Mouse (Mus musculus) embryonic facial prominence, embryonic 10.5 days (tissue): ENCODE results near the gene Ctdsp2. TPM values are rescaled to one million over a fixed set of nuclear protein-coding genes. Genes with fewer than 3 reads are reported as not detected.

Source experiments
- DNase-seq: peaks from one replicate; pipeline ENCODE4 v3.0.0-alpha.2; 2017; ENCODE audit warnings: low spot score
- H3K27ac ChIP-seq: fragments of 300-500 bp; sonication (generic); replicated peaks from 2 replicates; pipeline ENCODE4 v1.5.1; 2016; ENCODE audit warnings: mild to moderate bottlenecking
- H3K27me3 ChIP-seq: fragments of 300-500 bp; sonication (generic); replicated peaks from 2 replicates; pipeline ENCODE4 v1.6.1; 2016; ENCODE audit warnings: low read depth, mild to moderate bottlenecking; ENCODE audit not compliant: poor library complexity, severe bottlenecking
- H3K36me3 ChIP-seq: fragments of 300-500 bp; sonication (generic); replicated peaks from 2 replicates; pipeline ENCODE4 v1.6.1; 2016; ENCODE audit warnings: mild to moderate bottlenecking, moderate library complexity
- H3K4me1 ChIP-seq: fragments of 300-500 bp; sonication (generic); 2 replicates; pipeline ENCODE4 v1.6.1; 2016
- H3K4me3 ChIP-seq: fragments of 300-500 bp; sonication (generic); 2 replicates; pipeline ENCODE4 v1.5.1; 2016; ENCODE audit warnings: mild to moderate bottlenecking, moderate library complexity
- H3K9me3 ChIP-seq: fragments of 300-500 bp; sonication (generic); 2 replicates; pipeline ENCODE4 v1.6.1; 2016; ENCODE audit warnings: mild to moderate bottlenecking
- WGBS: fragments of 180-500 bp; shearing (Covaris S2); methylation state at CpG from one replicate; pipeline ENCODE4 v1.1.7; 2016; 5-methylcytosine and 5-hydroxymethylcytosine counted together
- polyA plus RNA-seq: library from polyadenylated mRNA; unstranded; fragments of >200 nt; fragmentation: Nextera tagmentation; extraction: Ambion mirVana; gene quantifications from 2 replicates; pipeline ENCODE4 v1.2.1, GENCODE M21; 2016

The Ctdsp2 gene
- 46.2 and 49.3 TPM in 2 replicates for polyA plus RNA-seq

- WGBS: 0% methylated on average over 56 of the region's 56 CpGs
- Histone ChIP-seq H3K4me3 (peak within 1 kb of the TSS; percentile 100), H3K27ac (peak within 1 kb of the TSS; percentile 98), H3K36me3 (peaks cover 4% of the 10 kb centered on the region), H3K4me1 (peaks cover 55% of the 10 kb centered on the region), H3K27me3 (0 out of 2 replicates have a peak, but pooled peaks cover 8% of the 10 kb centered on the region), H3K9me3 (no peaks in the 10 kb centered on the region)
- peak; percentile 100 for DNase-seq
Observed at GRCm38 (mm10) chr10:126978277-126978994, at the start of gene Ctdsp2. Gene Ctdsp2, plus strand, starts transcription at chr10:126978717.

- Histone ChIP-seq H3K36me3 (no peaks in the 10 kb centered on the region), H3K4me3 (peak overlapping the region; percentile 71), H3K27ac (no peak overlapping the region), H3K4me1 (peaks cover 55% of the 10 kb centered on the region), H3K9me3 (no peaks in the 10 kb centered on the region), H3K27me3 (peaks cover 47% of the 10 kb centered on the region)
- DNase-seq: no peak
- 23% methylated on average over 12 of the region's 12 CpGs for whole genome bisulfite sequencing
Observed at GRCm38 (mm10) chr10:126928819-126929206, 49.7 kb upstream of the Ctdsp2 start.

GRCm38 (mm10) chr10:126929543-126929942 lies 49.0 kb upstream of the Ctdsp2 start:
- WGBS: 48% methylated on average over 3 of the region's 3 CpGs
- H3K27ac ChIP-seq: peak overlapping the region; percentile 82
- H3K27me3 ChIP-seq: peaks cover 47% of the 10 kb centered on the region
- peaks cover 58% of the 10 kb centered on the region for H3K4me1 ChIP-seq
- H3K4me3 ChIP-seq: no peak overlapping the region
- H3K9me3 ChIP-seq: no peaks in the 10 kb centered on the region
- no peaks in the 10 kb centered on the region for H3K36me3 ChIP-seq
- DNase-seq: no peak

GRCm38 (mm10) chr10:126930270-126931121 lies 48.0 kb upstream of the Ctdsp2 start:
- 44% methylated on average over 15 of the region's 15 CpGs for WGBS
- Histone ChIP-seq H3K4me3 (peak overlapping the region; percentile 25; the same call in 1 of the 2 replicates), H3K27me3 (peaks cover 43% of the 10 kb centered on the region), H3K4me1 (peaks cover 67% of the 10 kb centered on the region), H3K27ac (peak overlapping the region; percentile 82), H3K36me3 (no peaks in the 10 kb centered on the region), H3K9me3 (no peaks in the 10 kb centered on the region)
- DNase-seq: peak; percentile 58

GRCm38 (mm10) chr10:126931123-126931759 lies 47.3 kb upstream of the Ctdsp2 start:
- no peak for DNase-seq
- H3K9me3 ChIP-seq: no peaks in the 10 kb centered on the region
- 71% methylated on average over 8 of the region's 8 CpGs for WGBS
- peak overlapping the region; percentile 82 for H3K27ac ChIP-seq
- peaks cover 36% of the 10 kb centered on the region for H3K27me3 ChIP-seq
- peaks cover 74% of the 10 kb centered on the region for H3K4me1 ChIP-seq
- no peaks in the 10 kb centered on the region for H3K36me3 ChIP-seq
- no peak overlapping the region; the same call in 1 of the 2 replicates for H3K4me3 ChIP-seq

DNA sequence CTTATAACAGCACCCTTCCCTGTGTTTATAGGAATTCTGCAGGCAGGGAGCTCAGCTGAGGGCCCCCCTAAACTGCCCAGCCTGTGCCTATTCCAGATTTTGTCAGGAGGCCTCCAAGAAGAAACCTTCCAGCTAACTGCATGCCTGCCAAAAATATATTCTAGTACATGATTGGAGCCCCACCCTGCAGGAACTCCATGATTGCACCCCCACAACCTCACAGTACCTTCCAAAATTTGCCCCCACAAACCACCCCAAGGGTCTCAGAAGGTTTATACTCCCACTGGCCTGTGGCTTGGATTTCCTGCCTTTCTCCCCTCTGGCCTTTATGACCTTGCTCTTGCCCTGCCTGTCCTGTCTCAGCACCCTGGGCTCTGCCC lies 46.8 kb upstream of the Ctdsp2 start:
- DNase-seq: no peak
- Histone ChIP-seq H3K27ac (peak overlapping the region; percentile 82), H3K4me1 (peaks cover 72% of the 10 kb centered on the region), H3K9me3 (no peaks in the 10 kb centered on the region), H3K27me3 (peaks cover 31% of the 10 kb centered on the region), H3K36me3 (no peaks in the 10 kb centered on the region), H3K4me3 (no peak overlapping the region)

DNA sequence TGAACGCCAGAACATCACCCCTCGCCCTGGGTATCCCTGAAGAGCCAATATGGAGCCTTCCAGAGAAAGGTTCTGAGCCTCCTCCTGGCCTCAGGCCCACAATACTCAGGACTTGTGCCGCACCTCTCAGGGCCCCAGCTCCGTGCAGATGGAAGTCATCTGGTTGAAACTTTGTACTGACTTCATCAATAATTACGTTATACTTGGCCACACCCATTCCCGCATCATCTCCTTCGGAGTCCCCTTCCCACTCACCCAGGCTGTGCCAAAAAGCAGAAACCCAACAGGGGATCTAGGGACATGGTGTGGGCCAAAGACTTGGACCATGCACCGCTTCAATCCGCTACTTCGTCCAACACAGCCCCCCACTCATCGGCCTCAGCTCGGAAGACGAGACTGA lies 44.0 kb upstream of the Ctdsp2 start:
- DNase-seq: no peak
- H3K36me3 ChIP-seq: no peaks in the 10 kb centered on the region
- no peak overlapping the region for H3K4me3 ChIP-seq
- peaks cover 16% of the 10 kb centered on the region for H3K9me3 ChIP-seq
- 90% methylated on average over 13 of the region's 13 CpGs for WGBS
- peaks cover 43% of the 10 kb centered on the region for H3K4me1 ChIP-seq
- H3K27me3 ChIP-seq: peaks cover 6% of the 10 kb centered on the region
- peak overlapping the region; percentile 84; the same call in 1 of the 2 replicates for H3K27ac ChIP-seq

GRCm38 (mm10) chr10:126935121-126935520 lies 43.4 kb upstream of the Ctdsp2 start:
- Histone ChIP-seq H3K4me1 (peaks cover 38% of the 10 kb centered on the region), H3K27me3 (0 out of 2 replicates have a peak, but pooled peaks cover under 1% of the 10 kb centered on the region), H3K4me3 (no peak overlapping the region), H3K36me3 (no peaks in the 10 kb centered on the region), H3K9me3 (peaks cover 16% of the 10 kb centered on the region), H3K27ac (peak overlapping the region; percentile 84)
- 78% methylated on average over 8 of the region's 8 CpGs for WGBS
- no peak for DNase-seq

DNA sequence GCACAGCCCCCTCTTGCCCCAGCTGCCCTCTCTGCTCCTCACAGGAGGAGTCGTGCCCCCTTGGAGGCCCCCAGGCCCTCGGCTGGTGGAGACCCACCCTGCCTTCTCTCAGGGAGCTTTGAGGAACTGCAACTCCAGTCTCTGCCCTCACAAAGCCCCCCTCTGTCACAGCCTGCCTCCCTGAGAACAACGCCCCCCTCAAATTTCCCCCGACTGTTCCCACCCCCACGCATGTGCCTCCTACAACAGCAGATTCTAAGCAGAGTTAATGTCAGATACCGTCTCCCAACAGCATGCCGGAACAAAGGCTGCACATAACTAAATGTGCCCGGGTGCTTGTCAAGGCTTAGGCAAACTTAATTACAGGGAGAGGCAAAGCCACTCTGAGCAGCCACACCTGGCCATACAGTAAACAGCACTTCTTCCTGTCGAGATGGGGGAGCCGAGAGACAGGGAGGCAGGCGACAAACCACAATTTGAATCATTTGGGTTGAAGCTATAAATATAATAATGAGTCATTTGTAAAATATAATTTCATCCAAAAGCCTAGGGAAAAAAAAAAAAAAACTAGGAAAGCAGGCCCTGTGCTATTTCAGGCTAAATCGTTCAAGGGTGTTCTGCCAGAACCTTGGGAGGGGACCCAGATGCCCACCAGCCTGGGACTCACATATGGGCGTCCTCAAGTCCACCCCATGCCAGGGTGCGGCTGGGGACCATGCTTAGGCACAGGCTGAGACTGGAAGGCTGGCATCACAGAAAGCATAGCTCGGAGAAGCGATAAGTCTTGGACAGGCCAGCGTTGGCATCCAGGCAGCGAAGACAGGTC lies 42.7 kb upstream of the Ctdsp2 start:
- WGBS: 54% methylated on average over 18 of the region's 18 CpGs
- Histone ChIP-seq H3K4me3 (no peak overlapping the region), H3K4me1 (peaks cover 31% of the 10 kb centered on the region), H3K36me3 (no peaks in the 10 kb centered on the region), H3K27me3 (no peaks in the 10 kb centered on the region), H3K9me3 (peaks cover 16% of the 10 kb centered on the region), H3K27ac (peak overlapping the region; percentile 84)
- peak; percentile 48 for DNase-seq

DNA sequence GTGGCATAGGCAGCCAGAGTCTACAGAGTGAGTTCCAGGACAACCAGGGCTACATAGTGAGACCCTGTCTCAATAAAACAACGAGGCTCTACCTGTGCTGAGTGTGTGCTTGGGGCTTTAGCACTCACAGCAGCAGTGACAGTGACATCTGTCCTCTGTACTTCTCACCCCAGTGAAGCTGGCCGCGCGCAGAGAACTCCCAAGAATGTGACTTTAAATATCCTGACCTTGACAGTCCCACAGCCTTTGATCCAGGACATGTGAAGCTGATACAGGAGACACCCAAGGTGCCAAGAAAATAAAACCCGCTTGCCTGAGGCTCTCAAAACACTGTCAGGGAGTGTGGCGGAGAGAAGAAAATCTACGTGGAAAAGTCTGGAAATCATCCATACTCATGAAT lies 37.6 kb upstream of the Ctdsp2 start:
- no peaks in the 10 kb centered on the region for H3K36me3 ChIP-seq
- H3K4me1 ChIP-seq: peaks cover 2% of the 10 kb centered on the region
- H3K4me3 ChIP-seq: no peak overlapping the region
- 75% methylated on average over 7 of the region's 7 CpGs for whole genome bisulfite sequencing
- DNase-seq: no peak
- no peak overlapping the region for H3K27ac ChIP-seq
- H3K27me3 ChIP-seq: no peaks in the 10 kb centered on the region
- peaks cover 16% of the 10 kb centered on the region for H3K9me3 ChIP-seq

DNA sequence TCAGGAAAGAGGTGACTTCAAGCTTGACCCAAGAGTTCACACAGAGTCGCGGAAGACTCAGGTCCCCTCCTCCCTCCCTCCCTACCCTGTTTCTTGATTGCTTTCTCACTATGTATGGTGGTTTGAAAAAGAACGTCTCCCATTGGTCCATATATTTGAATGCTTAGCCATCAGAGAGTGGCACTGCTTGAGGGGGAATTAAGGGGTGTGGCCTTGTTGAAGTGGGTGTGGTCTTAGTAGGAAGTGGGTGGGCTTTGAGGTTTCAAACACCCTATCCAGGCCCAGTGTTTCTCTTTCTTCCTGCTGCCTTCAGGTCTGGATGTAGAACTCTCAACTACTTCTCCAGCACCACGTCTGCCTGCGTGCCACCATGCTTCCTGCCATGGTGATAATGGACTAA lies 33.0 kb upstream of the Ctdsp2 start:
- 86% methylated on average over 5 of the region's 5 CpGs for WGBS

GRCm38 (mm10) chr10:126949824-126950223 lies 28.7 kb upstream of the Ctdsp2 start:
- Histone ChIP-seq H3K4me3 (no peak overlapping the region), H3K9me3 (no peaks in the 10 kb centered on the region), H3K27ac (no peak overlapping the region), H3K4me1 (peaks cover 9% of the 10 kb centered on the region), H3K27me3 (no peaks in the 10 kb centered on the region), H3K36me3 (no peaks in the 10 kb centered on the region)
- DNase-seq: no peak
- 61% methylated on average over 5 of the region's 5 CpGs for WGBS

More for the DNA sequence above, 33.0 kb upstream of the Ctdsp2 start:
- peaks cover 9% of the 10 kb centered on the region for H3K4me1 ChIP-seq
- no peak overlapping the region for H3K4me3 ChIP-seq
- H3K27ac ChIP-seq: no peak overlapping the region
- no peaks in the 10 kb centered on the region for H3K9me3 ChIP-seq
- H3K27me3 ChIP-seq: no peaks in the 10 kb centered on the region
- H3K36me3 ChIP-seq: no peaks in the 10 kb centered on the region
- DNase-seq: no peak
